Comparison of ENCODE assay signal across 12 mouse cellular contexts in genomic region chr14:102811678-102812081, GRCm38 (mm10).
DNase-seq lines count a peak whose midpoint lies in the region; ATAC-seq and TF ChIP-seq lines count a peak whose summit lies in the region.
"Had no signal": no experiment of that assay in that cellular context is flagged by ENCODE, and none has a peak within 500 bp of the region (broad histone marks: within the 10 kb centered on the region; RNA-seq: fewer than 3 reads in every experiment).

No protein-coding gene starts in this region.

- H3K9me3 ChIP-seq in embryonic facial prominence, embryonic 12.5 days = no peaks in the 10 kb centered on the region
- H3K9me3 ChIP-seq in embryonic facial prominence, embryonic 10.5 days = no peaks in the 10 kb centered on the region
- no peaks in the 10 kb centered on the region for H3K9me3 ChIP-seq in kidney, embryonic 14.5 days (ENCODE audit: control insufficient read depth, low read length)
- no peaks in the 10 kb centered on the region for H3K9me3 ChIP-seq in embryonic facial prominence, embryonic 15.5 days (replicated peaks)
- no peaks in the 10 kb centered on the region for H3K9me3 ChIP-seq in limb, embryonic 14.5 days (ENCODE audit: control insufficient read depth, low read length)
- H3K9me3 ChIP-seq in midbrain, embryonic 15.5 days = no peaks in the 10 kb centered on the region
- H3K9me3 ChIP-seq: liver, embryonic 12.5 days had no signal

- no peak for ATAC-seq in embryonic facial prominence, embryonic 12.5 days (ENCODE audit: insufficient number of reproducible peaks, insufficient read depth, low FRiP score, low TSS enrichment)
- ATAC-seq in kidney, embryonic 14.5 days (ENCODE audit: low FRiP score, low TSS enrichment) = no peak
- peak; percentile 80; the same call in 1 of the 2 replicates for ATAC-seq in embryonic facial prominence, embryonic 15.5 days (ENCODE audit: insufficient number of reproducible peaks, low FRiP score, low TSS enrichment, low read depth)
- ATAC-seq in limb, embryonic 14.5 days (ENCODE audit: low FRiP score, low read depth) = peak; percentile 84
- no peak for ATAC-seq in midbrain, embryonic 15.5 days (replicated peaks)
- ATAC-seq: liver, embryonic 12.5 days had no signal

- H3K4me1 ChIP-seq in embryonic facial prominence, embryonic 12.5 days = peaks cover 13% of the 10 kb centered on the region; the same call in 1 of the 2 replicates
- H3K4me1 ChIP-seq in embryonic facial prominence, embryonic 10.5 days = peaks cover 6% of the 10 kb centered on the region
- H3K4me1 ChIP-seq in kidney, embryonic 14.5 days (ENCODE audit: control insufficient read depth, insufficient read depth, low read length) = no peaks in the 10 kb centered on the region
- H3K4me1 ChIP-seq in embryonic facial prominence, embryonic 15.5 days = peaks cover 14% of the 10 kb centered on the region
- H3K4me1 ChIP-seq in limb, embryonic 14.5 days (ENCODE audit: control insufficient read depth, insufficient read depth, low read length) = peaks cover 17% of the 10 kb centered on the region
- no peaks in the 10 kb centered on the region for H3K4me1 ChIP-seq in midbrain, embryonic 15.5 days

- WGBS in embryonic facial prominence, embryonic 12.5 days = 40% methylated on average over 5 of the region's 5 CpGs
- 61% methylated on average over 5 of the region's 5 CpGs for WGBS in embryonic facial prominence, embryonic 10.5 days
- 56% methylated on average over 5 of the region's 5 CpGs for WGBS in kidney, embryonic 14.5 days
- WGBS in embryonic facial prominence, embryonic 15.5 days = 20% methylated on average over 5 of the region's 5 CpGs
- 30% methylated on average over 5 of the region's 5 CpGs for WGBS in limb, embryonic 14.5 days
- 56% methylated on average over 5 of the region's 5 CpGs for WGBS in midbrain, embryonic 15.5 days

- H3K9ac ChIP-seq in embryonic facial prominence, embryonic 12.5 days = no peak overlapping the region
- H3K9ac ChIP-seq in kidney, embryonic 14.5 days (ENCODE audit: low read depth, low read length) = no peak overlapping the region
- H3K9ac ChIP-seq in embryonic facial prominence, embryonic 15.5 days = no peak overlapping the region
- no peak overlapping the region for H3K9ac ChIP-seq in limb, embryonic 14.5 days (ENCODE audit: low read depth, low read length, severe bottlenecking)
- H3K9ac ChIP-seq in midbrain, embryonic 15.5 days = no peak overlapping the region
- H3K9ac ChIP-seq: liver, embryonic 12.5 days had no signal

- TF ChIP-seq POLR2A in limb, embryonic 14.5 days (IDR thresholded peaks at IDR 0.05; ENCODE audit: borderline replicate concordance, extremely low read depth, insufficient read depth, insufficient read length) = no peak

- DNase-seq in embryonic facial prominence, embryonic 10.5 days (ENCODE audit: low spot score) = no peak
- peak; percentile 9 for DNase-seq in kidney, postnatal 10 days
- peak; percentile 84 for DNase-seq in limb, embryonic 14.5 days (ENCODE audit: low spot score)
- DNase-seq in testis, postnatal 10 days (ENCODE audit: low spot score) = no peak
- DNase-seq: adrenal gland, adult 8-10 months; cerebellum, adult 2 months had no signal

- H3K4me3 ChIP-seq in embryonic facial prominence, embryonic 12.5 days = no peak overlapping the region
- H3K4me3 ChIP-seq in embryonic facial prominence, embryonic 10.5 days = no peak overlapping the region
- H3K4me3 ChIP-seq in kidney, embryonic 14.5 days (ENCODE audit: low read length) = no peak overlapping the region
- no peak overlapping the region for H3K4me3 ChIP-seq in embryonic facial prominence, embryonic 15.5 days (replicated peaks)
- no peak overlapping the region for H3K4me3 ChIP-seq in limb, embryonic 14.5 days (replicated peaks; ENCODE audit: low read length)
- H3K4me3 ChIP-seq in midbrain, embryonic 15.5 days = no peak overlapping the region
- H3K4me3 ChIP-seq: liver, embryonic 12.5 days; myocyte had no signal

- peak overlapping the region; percentile 7; the same call in 1 of the 2 replicates for H3K4me2 ChIP-seq in embryonic facial prominence, embryonic 12.5 days (replicated peaks)
- no peak overlapping the region for H3K4me2 ChIP-seq in kidney, embryonic 14.5 days (replicated peaks; ENCODE audit: low read depth, low read length)
- H3K4me2 ChIP-seq in embryonic facial prominence, embryonic 15.5 days (replicated peaks) = peak overlapping the region; percentile 18; the same call in 1 of the 2 replicates
- peak overlapping the region; percentile 3; the same call in 1 of the 2 replicates for H3K4me2 ChIP-seq in limb, embryonic 14.5 days (replicated peaks; ENCODE audit: low read depth, low read length, severe bottlenecking)
- H3K4me2 ChIP-seq in midbrain, embryonic 15.5 days = no peak overlapping the region
- H3K4me2 ChIP-seq: liver, embryonic 12.5 days had no signal

- no peaks in the 10 kb centered on the region for H3K27me3 ChIP-seq in embryonic facial prominence, embryonic 12.5 days
- H3K27me3 ChIP-seq in embryonic facial prominence, embryonic 10.5 days (replicated peaks; ENCODE audit: low read depth, poor library complexity, severe bottlenecking) = no peaks in the 10 kb centered on the region
- no peaks in the 10 kb centered on the region for H3K27me3 ChIP-seq in kidney, embryonic 14.5 days (ENCODE audit: control insufficient read depth, insufficient read depth, low read length)
- H3K27me3 ChIP-seq in embryonic facial prominence, embryonic 15.5 days = no peaks in the 10 kb centered on the region
- no peaks in the 10 kb centered on the region for H3K27me3 ChIP-seq in limb, embryonic 14.5 days (ENCODE audit: control insufficient read depth, insufficient read depth, low read length)
- no peaks in the 10 kb centered on the region for H3K27me3 ChIP-seq in midbrain, embryonic 15.5 days (replicated peaks)
- H3K27me3 ChIP-seq: liver, embryonic 12.5 days had no signal

- H3K36me3 ChIP-seq in embryonic facial prominence, embryonic 12.5 days = no peaks in the 10 kb centered on the region
- H3K36me3 ChIP-seq in embryonic facial prominence, embryonic 10.5 days (replicated peaks) = no peaks in the 10 kb centered on the region
- H3K36me3 ChIP-seq in kidney, embryonic 14.5 days (ENCODE audit: control insufficient read depth, insufficient read depth, low read length) = no peaks in the 10 kb centered on the region
- no peaks in the 10 kb centered on the region for H3K36me3 ChIP-seq in embryonic facial prominence, embryonic 15.5 days
- no peaks in the 10 kb centered on the region for H3K36me3 ChIP-seq in limb, embryonic 14.5 days (ENCODE audit: control insufficient read depth, insufficient read depth, low read length)
- no peaks in the 10 kb centered on the region for H3K36me3 ChIP-seq in midbrain, embryonic 15.5 days (replicated peaks)
- H3K36me3 ChIP-seq: liver, embryonic 12.5 days had no signal

- peak overlapping the region; percentile 73 for H3K27ac ChIP-seq in embryonic facial prominence, embryonic 12.5 days
- H3K27ac ChIP-seq in embryonic facial prominence, embryonic 10.5 days (replicated peaks) = no peak overlapping the region
- no peak overlapping the region for H3K27ac ChIP-seq in kidney, embryonic 14.5 days (ENCODE audit: low read depth, low read length)
- H3K27ac ChIP-seq in embryonic facial prominence, embryonic 15.5 days (replicated peaks) = peak overlapping the region; percentile 83
- peak overlapping the region; percentile 80 for H3K27ac ChIP-seq in limb, embryonic 14.5 days (replicated peaks; ENCODE audit: low read depth, low read length)
- no peak overlapping the region for H3K27ac ChIP-seq in midbrain, embryonic 15.5 days
- H3K27ac ChIP-seq: liver, embryonic 12.5 days had no signal

Comparison
In these comparisons a context has a peak if more than half of its experiments do, and no peak if none do; other contexts are left out.
1. ATAC-seq: peak in embryonic facial prominence, embryonic 15.5 days (single experiment) and limb, embryonic 14.5 days (single experiment); none in embryonic facial prominence, embryonic 12.5 days (single experiment), kidney, embryonic 14.5 days (single experiment) and midbrain, embryonic 15.5 days (single experiment).
2. H3K27ac ChIP-seq: peak in embryonic facial prominence, embryonic 12.5 days (single experiment), embryonic facial prominence, embryonic 15.5 days (single experiment) and limb, embryonic 14.5 days (single experiment); none in embryonic facial prominence, embryonic 10.5 days (single experiment), kidney, embryonic 14.5 days (single experiment) and midbrain, embryonic 15.5 days (single experiment).
3. H3K4me2 ChIP-seq: peak in embryonic facial prominence, embryonic 12.5 days (single experiment), embryonic facial prominence, embryonic 15.5 days (single experiment) and limb, embryonic 14.5 days (single experiment); none in kidney, embryonic 14.5 days (single experiment) and midbrain, embryonic 15.5 days (single experiment).
4. DNase-seq: peak in kidney, postnatal 10 days (single experiment) and limb, embryonic 14.5 days (single experiment); none in embryonic facial prominence, embryonic 10.5 days (single experiment) and testis, postnatal 10 days (single experiment).